Mouse (Mus musculus) CH12.LX (cell line): ENCODE data around the gene Ccdc8. TPM values are rescaled to one million over a fixed set of nuclear protein-coding genes. Genes with fewer than 3 reads are reported as not detected.

Experiments used
- DNase-seq: peaks from one replicate; pipeline ENCODE4 v3.0.0-alpha.2; 2013; ENCODE audit errors: extremely low read depth
- H3K27ac ChIP-seq: 2 replicates; pipeline ENCODE4 v1.5.1; 2012; ENCODE audit warnings: low read depth, mild to moderate bottlenecking, control low read depth, moderate library complexity; ENCODE audit not compliant: insufficient read depth
- H3K27me3 ChIP-seq: replicated peaks from 2 replicates; pipeline ENCODE3; 2012; ENCODE audit warnings: inconsistent platforms
- H3K36me3 ChIP-seq, 2 experiments: replicated peaks in 1 of 2; 2 replicates each; pipeline versions ENCODE3 to v1.6.1; 2012; ENCODE audit warnings: inconsistent platforms in 1 of 2, low read length in 1 of 2, mild to moderate bottlenecking in 1 of 2, mixed read lengths in 1 of 2, moderate library complexity in 1 of 2; ENCODE audit not compliant: control insufficient read depth in 1 of 2, insufficient read depth in 1 of 2
- H3K4me1 ChIP-seq, 2 experiments: 2 replicates each; pipeline ENCODE4 v1.6.1; 2012; ENCODE audit warnings: inconsistent platforms in 1 of 2, moderate library complexity in 1 of 2; ENCODE audit not compliant: insufficient read depth in 2 of 2, control insufficient read depth in 1 of 2
- H3K4me2 ChIP-seq: 2 replicates; pipeline ENCODE4 v1.6.1; 2012; ENCODE audit warnings: low read depth, mild to moderate bottlenecking, control low read depth; ENCODE audit not compliant: poor library complexity, insufficient read depth, severe bottlenecking
- H3K4me3 ChIP-seq, 3 experiments: fragments of 150-350 bp in 1 of 3; sonication (generic) in 1 of 3; replicated peaks in 1 of 3; 2 replicates each; pipeline versions ENCODE3 to v1.5.1; 2011 to 2012; ENCODE audit warnings: low read depth in 2 of 3, low read length in 2 of 3, mild to moderate bottlenecking in 2 of 3, moderate library complexity in 2 of 3, control low read depth in 1 of 3, improper control_type of control experiment in 1 of 3, inconsistent platforms in 1 of 3, mixed read lengths in 1 of 3; ENCODE audit not compliant: poor library complexity in 1 of 3
- H3K79me2 ChIP-seq: replicated peaks from 2 replicates; pipeline ENCODE4 v1.6.1; 2012; ENCODE audit warnings: mild to moderate bottlenecking, moderate library complexity; ENCODE audit not compliant: control insufficient read depth, poor library complexity, insufficient read depth, severe bottlenecking; ENCODE audit errors: extremely low read depth
- H3K9ac ChIP-seq: 2 replicates; pipeline ENCODE4 v1.6.1; 2012; ENCODE audit warnings: low read depth, mild to moderate bottlenecking, control low read depth, moderate library complexity; ENCODE audit not compliant: insufficient read depth
- H3K9me3 ChIP-seq: replicated peaks from 2 replicates; pipeline ENCODE3; 2012; ENCODE audit warnings: low read length, inconsistent platforms, mixed read lengths
- BHLHE40 ChIP-seq: IDR thresholded peaks from 2 replicates; pipeline ENCODE4 v1.6.1; 2011; ENCODE audit warnings: mild to moderate bottlenecking, low read depth, low read length, improper control_type of control experiment
- CHD2 ChIP-seq: IDR thresholded peaks from 2 replicates; pipeline ENCODE4 v1.6.1; 2011; ENCODE audit warnings: low read length, improper control_type of control experiment
- CTCF ChIP-seq, 2 experiments: IDR thresholded peaks in 1 of 2; conservative IDR thresholded peaks in 1 of 2; 2 replicates each; pipeline ENCODE4 v1.5.1; 2011 to 2012; ENCODE audit warnings: low read depth in 2 of 2, low read length in 2 of 2, improper control_type of control experiment in 1 of 2, inconsistent platforms in 1 of 2, mild to moderate bottlenecking in 1 of 2, moderate library complexity in 1 of 2
- ELF1 ChIP-seq: IDR thresholded peaks from 2 replicates; pipeline ENCODE4 v1.6.1; 2014; ENCODE audit warnings: low read depth, mild to moderate bottlenecking, inconsistent platforms, low read length, improper control_type of control experiment
- EP300 ChIP-seq: IDR thresholded peaks from 2 replicates; pipeline ENCODE4 v1.6.1; 2011; ENCODE audit warnings: low read length, improper control_type of control experiment
- ETS1 ChIP-seq: conservative IDR thresholded peaks from 2 replicates; pipeline ENCODE4 v1.6.1; 2012; ENCODE audit warnings: low read depth, mild to moderate bottlenecking, inconsistent platforms, low read length, improper control_type of control experiment, moderate library complexity
- HCFC1 ChIP-seq: IDR thresholded peaks from 2 replicates; pipeline ENCODE4 v1.6.1; 2012; ENCODE audit warnings: low read depth, mild to moderate bottlenecking, inconsistent platforms, low read length, improper control_type of control experiment
- IRF4 ChIP-seq: IDR thresholded peaks from 2 replicates; pipeline ENCODE4 v1.6.1; 2014; ENCODE audit warnings: low read depth, mild to moderate bottlenecking, inconsistent platforms, low read length, improper control_type of control experiment
- KAT2A ChIP-seq: IDR thresholded peaks from 2 replicates; pipeline ENCODE4 v1.6.1; 2012; ENCODE audit warnings: low read length, improper control_type of control experiment, inconsistent platforms; ENCODE audit not compliant: insufficient replicate concordance
- MAFK ChIP-seq: IDR thresholded peaks from 2 replicates; pipeline ENCODE4 v1.6.1; 2011; ENCODE audit warnings: low read length, improper control_type of control experiment; ENCODE audit not compliant: insufficient replicate concordance
- MAX ChIP-seq: IDR thresholded peaks from 2 replicates; pipeline ENCODE4 v1.6.1; 2011; ENCODE audit warnings: low read length, improper control_type of control experiment
- MAZ ChIP-seq: IDR thresholded peaks from 2 replicates; pipeline ENCODE4 v1.6.1; 2012; ENCODE audit warnings: low read depth, mild to moderate bottlenecking, inconsistent platforms, low read length, improper control_type of control experiment, moderate library complexity
- MXI1 ChIP-seq: IDR thresholded peaks from 2 replicates; pipeline ENCODE4 v1.6.1; 2011; ENCODE audit warnings: mild to moderate bottlenecking, low read depth, low read length, improper control_type of control experiment
- MYC ChIP-seq: IDR thresholded peaks from 2 replicates; pipeline ENCODE4 v1.6.1; 2011; ENCODE audit warnings: low read depth, mild to moderate bottlenecking, improper control_type of control experiment, low read length
- NELFE ChIP-seq: IDR thresholded peaks from 2 replicates; pipeline ENCODE4 v1.6.1; 2011; ENCODE audit warnings: low read depth, low read length, improper control_type of control experiment
- NRF1 ChIP-seq: IDR thresholded peaks from 2 replicates; pipeline ENCODE4 v1.6.1; 2014; ENCODE audit warnings: low read depth, mild to moderate bottlenecking, inconsistent platforms, low read length, improper control_type of control experiment, moderate library complexity
- RAD21 ChIP-seq: IDR thresholded peaks from 2 replicates; pipeline ENCODE4 v1.6.1; 2011; ENCODE audit warnings: low read depth, mild to moderate bottlenecking, low read length, improper control_type of control experiment, moderate library complexity
- SIN3A ChIP-seq: IDR thresholded peaks from 2 replicates; pipeline ENCODE4 v1.6.1; 2012; ENCODE audit warnings: low read length, improper control_type of control experiment, inconsistent platforms
- SMC3 ChIP-seq: IDR thresholded peaks from 2 replicates; pipeline ENCODE4 v1.6.1; 2011; ENCODE audit warnings: low read depth, low read length, improper control_type of control experiment
- TBP ChIP-seq: conservative IDR thresholded peaks from 2 replicates; pipeline ENCODE4 v1.6.1; 2011; ENCODE audit warnings: low read depth, low read length, improper control_type of control experiment
- TCF12 ChIP-seq: IDR thresholded peaks from 2 replicates; pipeline ENCODE4 v1.6.1; 2014; ENCODE audit warnings: low read depth, mild to moderate bottlenecking, inconsistent platforms, low read length, improper control_type of control experiment
- UBTF ChIP-seq: IDR thresholded peaks from 2 replicates; pipeline ENCODE4 v1.6.1; 2012; ENCODE audit warnings: low read depth, mild to moderate bottlenecking, inconsistent platforms, low read length, improper control_type of control experiment, moderate library complexity
- ZC3H11A ChIP-seq: IDR thresholded peaks from 2 replicates; pipeline ENCODE4 v1.6.1; 2012; ENCODE audit warnings: low read depth, mild to moderate bottlenecking, inconsistent platforms, low read length, improper control_type of control experiment
- ZKSCAN1 ChIP-seq: IDR thresholded peaks from 2 replicates; pipeline ENCODE4 v1.6.1; 2012; ENCODE audit warnings: low read depth, inconsistent platforms, low read length, improper control_type of control experiment, borderline replicate concordance
- dilution Hi-C: fragments of 300-500 bp; cut with MboI; formaldehyde crosslinking; loops from 2 replicates; pipeline ENCODE4 v1.14.3; 2020; ENCODE audit warnings: low sequenced_read_pairs; ENCODE audit not compliant: extremely low pct_unique_long_range_greater_than_20kb, extremely low pct_ligation_motif_present
- in situ Hi-C: fragments of 300-500 bp; cut with MboI; formaldehyde crosslinking; loops from 3 replicates; pipeline ENCODE4 v1.14.3; 2019; ENCODE audit warnings: low sequenced_read_pairs, low pct_ligation_motif_present, low pct_unique_long_range_greater_than_20kb, mixed read lengths
- polyA plus RNA-seq: library from polyadenylated mRNA; unstranded; fragments of >175 nt; gene quantifications from 2 replicates; pipeline ENCODE4 v1.2.1, GENCODE M21; 2012; ENCODE audit warnings: low read depth; ENCODE audit not compliant: insufficient read length
- total RNA-seq, 2 experiments: library from RNA; depleted of rRNA; stranded (reverse); fragments of 300-350 nt in 1 of 2; fragments of >200 nt in 1 of 2; gene quantifications; 2 replicates each; pipeline ENCODE4 v1.2.3; 2012 to 2014

Gene Ccdc8
- total and polyA plus RNA-seq, 3 experiments, result 0.04 to 0.16 TPM; not detected in 1

GRCm38 (mm10) chr7:17003230-17003960 lies 10.9 kb downstream of the Ccdc8 start:
- DNase-seq, result no peak
- Histone ChIP-seq H3K79me2 (no peaks in the 10 kb centered on the region), H3K4me3 (no peak overlapping the region), H3K4me1 (peaks cover 0 to 12% of the 10 kb centered on the region in 2 experiments; a peak in 1 of 4 replicates), H3K36me3 (peaks cover 51 to 81% of the 10 kb centered on the region in 2 experiments), H3K27me3 (no peaks in the 10 kb centered on the region), H3K27ac (no peak overlapping the region), H3K4me2 (no peak overlapping the region), H3K9me3 (no peaks in the 10 kb centered on the region), H3K9ac (no peak overlapping the region)
- in situ Hi-C loops (loop anchor here (5.0 kb wide), 1 partner anchor 64 kb away; no protein-coding TSS in a partner anchor), dilution Hi-C loops (no loop called here)
- TF ChIP-seq CTCF (conservative IDR thresholded peaks at IDR 0.05 in 1 of 2, IDR thresholded peaks at IDR 0.05 in 1 of 2; ENCODE audit: low read depth in 2 of 2, low read length in 2 of 2) (no peak), MXI1 (no peak), UBTF (no peak), MYC (no peak), KAT2A (no peak), ETS1 (no peak), HCFC1 (no peak), MAX (no peak), IRF4 (no peak), BHLHE40 (no peak), RAD21 (no peak), CHD2 (no peak)

DNA sequence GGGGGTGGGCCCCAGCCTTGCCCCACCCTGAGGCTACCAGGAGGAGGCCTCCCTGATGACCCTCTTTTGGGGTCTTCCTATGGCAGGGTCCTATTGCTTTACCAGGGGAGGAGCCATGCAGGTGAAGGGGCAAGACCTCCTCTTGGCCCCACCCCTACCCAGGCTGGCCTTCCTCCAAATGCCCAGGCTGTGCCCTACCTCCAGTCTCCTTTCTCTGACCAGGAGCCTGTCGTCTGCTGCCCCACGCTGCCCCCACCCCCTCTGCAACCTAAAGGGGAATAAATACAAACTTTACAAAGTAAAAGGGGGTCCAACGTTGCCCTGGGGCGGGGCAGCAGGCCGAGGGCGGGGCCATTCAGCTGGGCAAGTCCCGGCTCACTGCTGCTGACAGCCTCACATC lies 12.2 kb downstream of the Ccdc8 start:
- Histone ChIP-seq H3K9me3 (no peaks in the 10 kb centered on the region), H3K4me3 (no peak overlapping the region), H3K36me3 (peaks cover 63 to 93% of the 10 kb centered on the region in 2 experiments), H3K27me3 (no peaks in the 10 kb centered on the region), H3K4me2 (no peak overlapping the region), H3K9ac (no peak overlapping the region), H3K4me1 (peaks cover 0 to 12% of the 10 kb centered on the region in 2 experiments; a peak in 1 of 4 replicates), H3K27ac (no peak overlapping the region), H3K79me2 (no peaks in the 10 kb centered on the region)
- DNase-seq, result no peak
- in situ Hi-C loops, result loop anchor here (5.0 kb wide), 1 partner anchor 63 kb away; no protein-coding TSS in a partner anchor
- TF ChIP-seq MXI1, result no peak
- TF ChIP-seq ZC3H11A, result no peak
- TF ChIP-seq MAFK, result no peak
- no peak for TF ChIP-seq RAD21
- TF ChIP-seq KAT2A, result no peak
- no peak for TF ChIP-seq ZKSCAN1
- no peak for TF ChIP-seq CHD2
- no peak for TF ChIP-seq MYC
- no peak for TF ChIP-seq ELF1
- no peak for TF ChIP-seq SMC3
- TF ChIP-seq EP300, result no peak
- no peak for TF ChIP-seq TCF12
- no peak for TF ChIP-seq NELFE
- TF ChIP-seq SIN3A, result no peak
- no peak for TF ChIP-seq NRF1
- no peak for TF ChIP-seq BHLHE40
- no peak for TF ChIP-seq MAZ
- no peak for TF ChIP-seq TBP
- dilution Hi-C loops, result no loop called here
